Mouse (Mus musculus): ENCODE data around the gene Pfas.

- TF ChIP-seq HCFC1 (IDR thresholded peaks at IDR 0.05; ENCODE audit: borderline replicate concordance, insufficient read depth, low read length) (no peak), CHD2 (IDR thresholded peaks at IDR 0.05; ENCODE audit: low read depth, low read length) (no peak), ZC3H11A (IDR thresholded peaks at IDR 0.05; ENCODE audit: borderline replicate concordance, low read depth, low read length) (no peak), ZNF384 (IDR thresholded peaks at IDR 0.05; ENCODE audit: low read depth, low read length) (no peak)
Measured at GRCm38 (mm10) chr11:69047592-69047991, 39.3 kb upstream of the Pfas start.

All from ES-E14 (cell line).